Mouse (Mus musculus) C2C12 (cell line): ENCODE measurements around the gene Hnrnpc.

Experiments used
- CTCF ChIP-seq: IDR thresholded peaks from one replicate; pipeline ENCODE4 v1.5.1; 2011; ENCODE audit not compliant: control insufficient read depth, insufficient read depth, insufficient read length
- FOSL1 ChIP-seq: IDR thresholded peaks from one replicate; pipeline ENCODE4 v1.8.0; 2011; ENCODE audit warnings: mild to moderate bottlenecking, low read length; ENCODE audit not compliant: poor library complexity, insufficient read depth, severe bottlenecking
- MAX ChIP-seq: IDR thresholded peaks from one replicate; pipeline ENCODE4 v1.6.1; 2011; ENCODE audit warnings: mild to moderate bottlenecking, control low read depth
- MYOG ChIP-seq: IDR thresholded peaks from one replicate; pipeline ENCODE4 v1.6.1; 2011; ENCODE audit not compliant: control insufficient read depth, insufficient read length; ENCODE audit errors: extremely low read depth
- USF1 ChIP-seq: IDR thresholded peaks from one replicate; pipeline ENCODE4 v1.6.1; 2011; ENCODE audit warnings: low read depth, mild to moderate bottlenecking, control low read depth, moderate library complexity

- TF ChIP-seq CTCF (no peak), MAX (no peak), MYOG (no peak), USF1 (no peak), FOSL1 (no peak)
Measured at GRCm38 (mm10) chr14:52071599-52072137, 32.2 kb downstream of the Hnrnpc start.
